Mouse (Mus musculus) c-Kit-positive CD71-positive TER-119-negative erythroid progenitor cells, embryonic 14.5 days (primary cell): ENCODE data around the gene Ccdc120.
"Not testable (repeated sequence)": the region's sequence is repeated elsewhere in the genome, so short reads cannot be mapped to it uniquely, and the experiment has no call there.

Experiments
- DNase-seq: peaks from one replicate; pipeline ENCODE4 v3.0.0-alpha.2; 2013; ENCODE audit warnings: low read depth

The Ccdc120 gene

DNA sequence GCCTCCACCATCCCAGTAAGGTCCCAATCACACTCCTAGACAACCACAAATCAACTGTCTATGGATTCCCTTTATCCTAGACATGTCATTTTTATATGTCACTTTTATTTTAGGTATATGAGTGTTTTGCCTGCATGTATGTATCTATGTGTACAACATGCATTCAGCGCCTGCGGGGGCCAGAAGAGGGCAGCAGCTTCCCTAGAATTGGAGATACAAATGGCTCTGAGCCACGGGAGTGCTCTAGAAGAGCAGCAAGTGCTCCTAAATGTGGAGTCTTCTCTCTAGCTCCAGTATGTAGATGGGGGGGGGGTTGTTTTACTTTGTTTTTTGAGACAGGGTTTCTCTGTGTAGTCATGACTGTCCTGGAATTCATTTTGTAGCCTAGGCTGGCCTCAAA is 2.9 kb upstream of the Ccdc120 start:
- DNase-seq = not testable (repeated sequence)

DNA sequence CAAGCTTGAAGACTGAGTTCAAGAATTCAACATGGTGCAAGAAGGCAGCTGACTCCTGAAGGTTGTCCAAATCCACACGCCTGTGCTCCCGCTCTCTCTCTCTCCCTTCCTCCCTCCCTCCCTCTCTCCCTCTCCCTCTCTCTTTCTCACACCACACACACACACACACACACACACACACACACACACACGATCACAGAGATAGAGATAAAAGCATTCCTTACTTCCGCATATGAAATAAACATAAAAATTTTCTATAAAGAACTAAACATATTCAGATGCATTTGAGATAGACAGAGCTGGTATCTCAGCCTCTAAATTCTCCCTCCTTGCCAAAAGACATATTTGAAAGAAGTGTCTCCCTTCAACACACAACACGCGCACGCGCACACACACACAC is 5.3 kb downstream of the Ccdc120 start:
- DNase-seq = no peak

DNA sequence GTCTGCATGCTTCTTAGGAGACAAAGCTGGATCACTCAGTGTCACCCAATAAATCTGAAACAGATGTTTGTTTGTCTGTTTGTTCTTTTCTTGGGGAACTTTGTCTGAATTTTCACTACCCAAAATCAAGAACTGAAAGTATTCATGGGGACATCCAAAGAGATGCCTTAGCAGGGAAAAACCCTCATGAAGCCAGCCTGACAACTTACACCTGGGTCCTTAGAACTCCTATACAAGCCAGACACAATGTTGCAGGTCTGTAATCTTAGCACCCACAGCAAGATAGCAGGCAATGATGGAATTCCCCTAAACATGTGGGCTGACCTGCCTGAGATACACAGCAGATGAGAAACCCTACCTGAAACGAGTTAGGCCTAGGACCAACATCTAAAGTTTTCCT is 5.8 kb downstream of the Ccdc120 start:
- no peak for DNase-seq

DNA sequence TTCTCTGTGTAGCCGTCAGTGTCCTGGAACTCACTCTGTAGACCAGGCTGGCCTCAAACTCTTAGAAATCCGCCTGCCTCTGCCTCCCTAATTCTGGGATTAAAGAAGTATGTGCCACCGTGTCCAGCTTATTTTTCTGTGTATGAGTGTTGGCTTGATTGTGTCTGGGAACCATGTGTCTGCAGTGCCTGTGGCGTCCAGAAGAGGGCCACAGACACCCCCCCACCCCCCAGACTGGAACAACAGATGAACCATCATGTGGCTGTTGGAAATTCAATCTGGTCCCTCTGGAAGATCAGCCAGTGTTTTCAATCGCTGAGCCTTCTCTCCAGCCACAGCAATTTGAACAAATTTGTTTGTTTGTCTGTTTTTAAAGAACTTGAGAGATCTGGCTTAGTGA is 7.2 kb downstream of the Ccdc120 start:
- no peak for DNase-seq

DNA sequence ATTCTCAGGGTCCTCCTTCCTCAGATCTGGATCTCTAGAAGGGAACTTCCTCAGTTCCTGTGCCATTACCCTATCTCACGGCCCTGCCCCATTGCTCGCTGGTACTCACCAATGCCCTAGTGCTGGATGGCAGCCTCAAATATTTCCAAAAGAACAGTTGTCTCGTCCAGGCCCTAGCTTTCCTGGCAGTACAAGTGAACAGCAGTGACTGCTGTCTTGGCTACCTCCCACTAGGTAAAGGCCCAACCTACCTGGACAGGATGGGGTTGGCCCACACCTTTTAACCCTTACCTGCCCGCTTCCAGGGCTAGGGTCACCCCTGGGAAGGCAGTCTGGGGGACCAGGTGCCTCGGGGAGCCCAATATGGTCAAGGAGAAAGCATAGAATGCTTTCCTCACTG is 9.6 kb downstream of the Ccdc120 start:
- no peak for DNase-seq

DNA sequence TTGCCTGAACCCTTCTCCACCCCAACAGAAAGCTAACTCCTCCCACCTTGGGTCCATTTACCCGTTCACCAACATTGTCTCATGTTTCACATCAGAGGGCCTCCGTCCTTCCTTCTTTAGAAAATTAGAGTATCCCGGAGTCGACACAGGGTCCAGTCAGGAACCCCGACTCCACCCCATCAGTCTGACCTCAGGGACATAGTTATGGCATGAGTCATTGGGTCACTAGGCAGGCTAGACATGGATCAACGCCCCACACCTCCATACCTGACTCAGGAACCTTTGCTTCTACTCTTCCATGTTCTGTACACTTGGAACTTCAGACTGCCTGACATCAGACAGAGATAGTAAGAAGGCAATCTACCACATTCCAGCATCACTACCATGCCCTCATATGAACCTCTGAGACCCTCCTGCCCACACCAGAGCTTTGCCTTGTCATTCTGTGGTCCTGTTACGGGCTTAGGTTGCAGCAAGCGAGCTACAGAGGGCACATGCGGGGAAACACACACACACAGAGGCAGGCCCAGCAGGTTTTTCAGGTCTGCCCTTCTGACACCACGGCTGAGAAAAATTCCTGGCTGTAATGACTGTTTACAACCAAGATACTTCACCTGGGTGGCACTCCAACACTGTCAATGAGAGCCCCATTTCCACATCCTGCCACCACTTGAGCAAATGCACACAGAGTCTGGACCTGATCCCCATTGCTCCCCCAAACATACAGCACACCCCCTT is 10.5 kb downstream of the Ccdc120 start:
- DNase-seq = no peak

DNA sequence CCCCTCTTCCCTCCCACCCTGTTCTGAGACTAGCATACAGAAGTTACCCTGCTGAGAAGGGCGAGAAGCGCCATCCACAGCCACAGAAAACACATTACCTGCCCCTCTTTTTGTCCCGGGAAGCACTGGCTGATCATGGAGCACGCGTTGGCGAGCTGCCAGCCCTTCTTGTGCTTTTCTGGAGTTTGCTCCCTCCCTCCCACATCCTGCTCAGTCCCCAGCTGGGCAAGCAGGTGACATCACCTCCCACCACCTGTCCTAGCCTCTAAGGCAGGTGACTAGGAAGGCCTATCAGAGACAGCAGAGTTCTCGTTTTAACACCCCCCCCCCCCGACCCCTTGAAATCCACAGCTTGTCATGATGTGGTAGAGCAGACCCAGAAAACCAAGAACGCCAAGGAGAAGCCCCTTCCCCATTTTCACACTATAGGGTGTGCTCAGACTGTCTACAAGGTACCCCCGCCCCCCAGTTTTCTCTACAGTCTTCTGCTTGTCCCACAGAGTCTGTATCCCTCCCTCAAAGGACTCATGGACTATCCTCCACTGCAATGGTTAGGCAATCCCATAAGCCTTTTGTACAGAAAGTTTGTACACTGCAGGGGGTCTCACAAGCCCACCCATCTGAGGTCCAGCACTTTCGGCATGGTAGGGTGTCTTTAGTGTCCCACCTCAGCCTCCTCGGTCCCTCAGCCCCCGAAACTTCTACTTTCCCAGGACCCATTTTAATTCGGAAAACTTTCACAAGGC is 11.2 kb downstream of the Ccdc120 start:
- DNase-seq = no peak

DNA sequence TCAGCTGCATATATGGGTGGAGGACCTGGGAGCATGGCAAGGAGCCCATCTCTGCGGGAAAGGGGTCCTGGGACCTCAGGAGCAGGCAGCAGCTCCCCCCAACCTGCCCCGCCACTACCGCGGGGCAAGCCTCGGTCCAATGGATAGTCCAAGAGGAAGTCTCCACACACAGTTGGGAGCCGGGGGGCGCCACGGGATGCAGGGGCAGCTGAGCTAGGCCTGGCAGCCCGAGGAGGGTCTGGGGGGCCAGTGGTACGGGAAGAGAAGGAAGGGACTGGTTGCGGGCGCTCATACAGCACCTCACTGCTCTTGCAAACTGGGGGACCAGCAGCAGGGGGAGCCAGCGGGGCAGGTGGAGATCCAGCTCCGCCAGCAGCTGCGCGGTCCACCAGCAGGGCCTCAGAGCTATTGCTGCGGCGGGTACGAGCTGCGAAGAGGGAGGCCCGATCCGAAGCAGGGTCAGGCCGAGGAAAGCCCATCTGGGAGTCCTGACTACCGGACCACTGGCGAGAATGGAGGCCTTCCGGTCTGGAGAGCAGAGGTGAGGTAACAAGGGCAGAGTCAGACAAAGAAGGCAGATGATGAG is 17.0 kb downstream of the Ccdc120 start:
- peak; percentile 55 for DNase-seq

DNA sequence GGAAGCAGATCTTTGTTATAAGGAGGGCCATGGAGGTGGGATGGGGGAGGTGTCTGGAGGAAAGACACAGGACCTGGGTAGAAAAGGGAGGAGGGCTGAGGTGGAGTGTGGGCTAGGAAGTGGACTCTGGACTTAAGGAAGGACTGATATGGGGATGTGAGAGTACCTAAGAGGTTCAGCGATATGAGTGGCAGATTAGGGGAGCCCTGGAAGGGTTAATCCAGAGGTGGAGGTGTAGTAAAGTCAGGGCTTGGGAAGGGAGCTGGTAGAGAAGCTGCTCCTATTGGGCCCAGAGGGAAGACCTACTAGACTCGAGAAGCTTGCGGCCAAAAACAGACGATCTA is 21.8 kb downstream of the Ccdc120 start:
- no peak for DNase-seq

DNA sequence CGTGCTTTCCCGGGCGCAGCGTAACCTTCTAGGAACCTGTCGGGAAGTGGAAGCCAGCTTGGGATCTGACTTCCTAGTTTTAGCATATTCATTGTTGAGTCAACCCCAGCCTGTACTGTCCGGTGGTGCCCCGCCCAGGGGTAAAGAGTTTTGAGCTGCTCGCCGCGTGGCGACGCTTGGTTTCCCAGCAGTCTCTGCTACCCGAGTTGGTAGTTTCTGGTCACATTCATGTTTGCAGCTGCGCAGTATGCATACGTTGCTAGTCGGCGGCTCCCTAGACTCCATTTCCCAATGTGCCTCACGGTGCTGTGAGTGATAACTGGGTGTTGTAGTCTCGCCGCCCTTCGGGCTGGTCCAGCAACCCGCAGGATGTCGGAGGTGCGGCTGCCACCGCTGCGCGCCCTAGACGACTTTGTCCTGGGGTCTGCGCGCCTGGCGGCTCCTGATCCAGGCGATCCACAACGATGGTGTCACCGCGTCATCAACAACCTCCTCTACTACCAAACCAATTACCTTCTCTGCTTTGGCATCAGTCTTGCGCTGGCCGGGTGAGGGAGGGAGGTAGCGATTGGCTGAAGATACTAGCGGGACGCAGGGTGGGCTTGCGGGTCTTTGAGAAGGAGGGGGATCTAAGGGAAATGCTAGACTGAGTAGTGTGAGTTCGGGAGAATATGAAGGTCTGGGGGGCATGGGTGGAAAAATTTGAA is 22.3 kb downstream of the Ccdc120 start, which contains the start of gene Praf2:
Gene Praf2, plus strand, starts transcription at position 225 of the 707 bp plus-strand sequence.
- peak; percentile 73 for DNase-seq

DNA sequence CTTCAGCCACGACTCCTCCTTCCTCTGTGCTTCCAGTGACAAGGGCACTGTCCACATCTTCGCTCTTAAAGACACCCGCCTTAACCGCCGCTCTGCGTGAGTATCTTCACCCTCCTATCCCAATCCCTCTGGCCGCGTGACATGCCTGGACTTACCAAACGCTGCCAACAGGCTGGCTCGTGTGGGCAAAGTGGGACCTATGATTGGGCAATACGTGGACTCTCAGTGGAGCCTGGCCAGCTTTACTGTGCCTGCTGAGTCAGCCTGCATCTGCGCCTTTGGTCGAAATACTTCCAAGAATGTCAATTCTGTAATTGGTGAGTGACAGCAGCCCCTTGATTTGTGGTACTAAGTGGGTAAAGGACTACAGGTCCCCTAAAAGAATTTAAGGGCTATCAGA is 23.5 kb downstream of the Ccdc120 start:
- DNase-seq = no peak

DNA sequence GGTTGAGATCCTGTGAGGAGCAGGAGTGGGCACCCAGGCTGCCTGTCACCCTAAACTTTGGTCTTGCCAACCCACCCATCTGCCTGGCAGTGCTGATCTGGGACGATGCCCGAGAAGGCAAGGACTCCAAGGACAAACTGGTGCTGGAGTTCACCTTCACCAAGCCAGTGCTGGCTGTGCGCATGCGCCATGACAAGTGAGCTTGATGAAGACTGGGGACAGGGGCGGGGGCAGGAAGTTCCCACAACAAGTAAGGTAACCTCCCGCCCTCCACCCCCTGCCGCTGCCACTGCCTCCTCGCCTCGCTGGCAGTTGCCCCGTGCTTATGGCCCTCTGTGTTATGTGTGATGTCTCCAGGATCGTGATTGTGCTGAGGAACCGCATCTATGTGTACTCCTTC is 24.9 kb downstream of the Ccdc120 start:
- no peak for DNase-seq

DNA sequence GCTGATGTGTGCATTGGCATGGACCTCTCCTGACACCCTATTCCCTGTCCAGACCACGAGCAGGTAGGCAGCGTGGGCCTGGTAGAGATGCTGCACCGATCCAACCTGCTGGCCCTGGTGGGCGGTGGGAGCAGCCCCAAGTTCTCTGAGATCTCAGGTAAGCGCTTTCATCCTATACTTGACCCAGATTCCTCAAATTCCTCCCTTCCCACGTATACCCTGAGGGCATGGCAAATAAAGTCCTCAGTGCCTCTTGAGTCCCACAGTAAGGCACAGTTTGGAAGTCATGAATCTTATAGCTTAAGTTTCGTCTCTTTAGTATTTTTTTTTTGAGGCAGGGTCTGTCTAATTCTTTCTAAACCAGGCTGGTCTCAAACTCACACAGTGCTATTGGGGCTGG is 26.6 kb downstream of the Ccdc120 start:
- no peak for DNase-seq

DNA sequence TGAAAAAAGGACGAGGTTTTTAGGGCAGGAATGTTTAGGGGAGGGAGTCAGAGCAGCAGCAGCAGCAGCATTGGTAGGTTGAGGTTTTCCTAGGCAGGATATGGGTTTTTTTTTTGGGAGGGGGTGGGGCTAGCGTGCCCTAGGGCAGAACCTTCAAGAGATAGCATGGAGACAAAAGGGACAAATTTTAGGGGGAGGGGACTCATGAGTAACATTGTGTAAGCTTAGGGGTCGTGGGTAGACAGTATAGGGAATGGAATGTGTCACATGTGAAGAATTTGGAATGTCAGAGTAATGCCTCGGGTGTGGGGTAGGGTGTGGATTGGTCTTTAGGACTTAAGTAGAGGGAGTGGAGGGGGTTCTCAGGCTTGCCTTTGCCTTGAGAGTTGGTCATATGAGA is 28.0 kb downstream of the Ccdc120 start:
- no peak for DNase-seq

DNA sequence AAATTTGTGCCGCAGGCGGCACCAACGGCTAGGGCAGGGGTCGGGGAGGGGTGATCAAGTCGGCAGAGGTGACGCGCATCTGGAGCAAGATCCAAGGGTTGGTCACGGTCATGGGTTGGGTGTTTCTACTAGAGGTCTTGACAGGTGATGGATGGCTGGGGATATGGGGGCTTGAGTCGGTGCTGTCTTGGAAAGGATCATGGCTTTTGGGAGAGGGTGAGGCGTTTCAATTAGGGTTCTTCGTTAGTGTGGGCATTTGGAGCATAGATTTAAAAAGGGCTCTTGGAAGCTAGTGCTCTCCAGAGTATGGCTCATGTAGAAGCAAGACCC is 28.5 kb downstream of the Ccdc120 start:
- no peak for DNase-seq

DNA sequence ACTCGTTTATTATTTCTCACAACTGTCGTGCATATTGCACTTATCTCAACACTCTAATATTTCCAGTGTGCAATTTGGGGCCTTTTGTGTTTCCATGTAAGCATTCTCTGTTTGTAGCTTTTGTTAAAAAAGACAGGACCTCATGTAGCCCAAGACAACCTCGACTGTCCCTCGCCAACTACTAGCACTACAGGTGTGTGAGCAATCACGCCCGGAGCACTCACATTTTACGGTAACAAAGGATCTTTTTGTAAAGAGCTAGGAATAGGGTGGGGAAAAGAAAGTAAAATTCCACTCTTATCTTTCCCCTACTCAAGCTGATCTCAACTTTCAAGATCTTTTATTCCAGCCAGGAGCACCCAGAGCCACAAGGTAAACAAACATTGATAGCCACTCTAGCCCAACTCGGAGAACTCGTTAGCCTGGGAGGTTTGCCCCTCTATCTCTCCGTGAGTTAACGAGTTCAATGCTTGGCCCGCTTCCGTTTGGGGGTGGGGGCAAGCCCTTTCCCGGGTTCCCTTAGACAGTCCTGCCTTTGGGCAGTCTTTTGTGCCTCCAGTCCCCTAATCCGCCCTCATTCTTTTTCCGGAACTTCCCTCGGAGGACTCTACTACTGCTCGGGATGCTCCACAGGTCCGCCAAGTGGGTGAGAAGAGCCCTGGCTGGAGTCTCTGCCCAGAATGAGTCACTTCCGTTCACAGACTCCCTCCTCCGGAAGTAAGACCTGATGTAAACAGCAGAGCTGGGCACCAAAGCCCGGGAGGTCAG is 29.0 kb downstream of the Ccdc120 start, which contains the start of gene Gm45208:
Gene Gm45208, plus strand, starts transcription at position 732 of the 768 bp plus-strand sequence.
- DNase-seq = peak; percentile 59

DNA sequence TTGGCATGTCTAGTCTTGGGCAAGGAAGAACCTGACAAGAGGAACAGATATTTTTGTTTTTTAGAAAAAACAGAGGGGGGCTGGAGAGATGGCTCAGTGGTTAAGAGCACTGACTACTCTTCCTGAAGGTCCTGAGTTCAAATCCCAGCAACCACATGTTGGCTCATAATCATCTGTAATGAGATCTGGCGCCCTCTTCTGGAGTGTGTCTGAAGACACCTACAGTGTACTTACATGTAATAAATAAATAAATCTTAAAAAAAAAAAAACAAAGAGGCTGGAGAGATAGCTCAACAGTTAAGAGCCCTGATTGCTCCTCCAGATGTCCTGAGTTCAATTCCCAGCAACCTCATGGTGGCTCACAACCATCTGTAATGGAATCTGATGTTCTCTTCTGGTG is 34.6 kb downstream of the Ccdc120 start:
- not testable (repeated sequence) for DNase-seq

DNA sequence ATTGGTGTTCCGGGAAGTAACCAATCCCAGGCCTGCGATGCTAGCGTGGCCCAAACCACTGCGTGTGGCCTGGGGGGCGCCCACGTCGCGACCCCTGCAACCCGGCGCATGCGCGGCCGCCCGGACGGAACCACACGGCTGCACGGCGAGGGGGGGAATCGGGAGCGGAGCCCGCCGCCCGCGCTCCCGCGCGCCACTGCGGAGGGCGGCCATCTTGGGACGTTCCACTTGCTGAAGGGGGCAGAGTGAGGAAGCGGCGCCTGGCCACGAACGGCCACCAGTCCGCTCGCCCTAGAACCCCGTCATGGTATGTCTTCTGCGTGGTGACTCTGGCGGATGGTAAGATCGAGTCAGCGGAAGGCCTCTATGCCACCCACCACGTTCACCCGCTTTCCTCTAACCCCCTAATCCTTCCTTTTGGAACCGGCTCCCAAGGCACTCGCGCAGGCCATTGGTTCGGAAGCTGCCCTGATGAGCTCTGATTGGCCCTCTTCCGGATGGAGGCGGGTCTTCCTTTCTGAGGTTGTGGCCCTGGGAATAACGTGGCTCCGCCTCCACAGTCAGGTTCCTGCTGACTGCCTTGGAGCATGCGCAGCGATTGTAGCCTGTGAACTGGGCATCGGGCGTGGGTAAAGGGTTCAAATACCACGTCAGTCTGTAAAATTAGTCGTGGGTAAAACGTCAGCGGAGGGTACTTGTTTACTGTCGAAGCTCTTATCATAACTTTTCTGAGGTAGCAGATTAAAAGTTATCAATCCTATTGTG is 36.4 kb downstream of the Ccdc120 start, which contains the start of gene Wdr45:
Gene Wdr45, plus strand, starts transcription at position 199 of the 765 bp plus-strand sequence.
- peak; percentile 89 for DNase-seq

DNA sequence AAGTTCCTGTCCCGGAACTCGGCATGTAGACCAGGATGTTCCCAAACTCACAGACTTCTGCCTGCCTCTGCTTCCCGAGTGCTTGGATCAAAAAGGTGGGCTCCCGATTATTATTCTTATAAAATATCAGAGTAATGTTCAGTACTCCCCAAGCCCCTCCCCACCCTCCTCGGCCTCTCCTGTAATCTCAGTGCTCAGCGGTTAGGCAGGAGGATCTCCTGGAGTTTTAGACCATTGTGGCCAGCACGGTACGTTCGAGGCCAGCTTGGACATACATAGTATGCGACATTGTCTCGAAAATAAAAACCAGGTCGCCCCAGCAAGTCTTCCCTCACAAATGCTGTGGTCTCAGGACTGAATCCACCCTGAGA is 37.0 kb downstream of the Ccdc120 start:
- not testable (repeated sequence) for DNase-seq

DNA sequence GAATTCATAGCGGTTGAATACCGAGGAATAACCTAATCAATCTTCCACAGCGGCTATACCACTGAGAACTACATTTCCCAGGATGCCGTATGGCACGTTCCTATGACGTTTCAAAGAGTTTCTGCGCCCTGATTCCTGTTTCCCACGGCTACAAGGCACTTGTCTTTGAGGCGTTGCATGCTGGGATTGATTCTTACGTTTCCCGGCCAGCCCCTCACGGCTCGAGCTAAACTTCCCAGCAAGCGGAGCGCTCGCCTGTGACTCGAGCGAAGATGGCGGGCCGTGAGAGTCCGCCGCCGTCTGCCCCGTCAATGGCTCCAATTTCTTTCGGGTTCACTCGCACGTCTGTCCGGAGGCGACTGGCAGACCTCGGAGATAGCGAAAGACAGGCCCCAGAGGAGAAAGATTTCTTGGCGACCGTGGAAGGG is 53.7 kb downstream of the Ccdc120 start, which contains the start of gene Gpkow:
Gene Gpkow, plus strand, starts transcription at position 178 of the 428 bp plus-strand sequence.
- peak; percentile 79 for DNase-seq

DNA sequence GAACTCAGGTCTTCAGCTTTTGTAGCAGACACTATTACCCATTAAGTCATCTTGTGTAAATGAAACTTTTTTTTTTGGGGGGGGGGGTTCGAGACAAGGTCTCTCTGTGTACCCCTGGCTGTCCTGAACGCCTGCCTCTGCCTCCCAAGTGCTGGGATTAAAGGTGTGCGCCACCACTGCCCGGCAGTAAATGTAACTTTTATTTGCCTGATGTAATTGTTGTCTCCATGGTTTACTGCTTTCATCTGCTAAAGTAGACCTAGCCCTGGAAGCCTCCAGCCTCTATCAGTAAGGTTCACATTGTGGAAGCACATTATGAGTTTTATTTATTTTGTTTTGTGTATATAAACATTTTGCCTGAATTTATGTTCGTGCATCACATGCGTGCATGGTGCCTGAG is 54.2 kb downstream of the Ccdc120 start:
- DNase-seq = no peak
